Mouse (Mus musculus) intestine, embryonic 14.5 days (tissue): ENCODE data around the gene Cyba. TPM values are rescaled to one million over a fixed set of nuclear protein-coding genes. Genes with fewer than 3 reads are reported as not detected.

ENCODE experiments used
- ATAC-seq: fragments of 200-750 bp; cut with Nextera tagmentation; replicated peaks from 2 replicates; pipeline ENCODE4 v1.8.0; 2017; ENCODE audit warnings: low read depth, moderate number of reproducible peaks, moderate TSS enrichment, moderate library complexity; ENCODE audit not compliant: low FRiP score, low TSS enrichment
- DNase-seq: peaks from one replicate; pipeline ENCODE4 v3.0.0-alpha.2; 2018; ENCODE audit warnings: low spot score
- H3K27ac ChIP-seq: fragments of 300-500 bp; sonication (generic); 2 replicates; pipeline ENCODE4 v1.5.1; 2014; ENCODE audit warnings: low read depth, mild to moderate bottlenecking, control low read depth
- H3K27me3 ChIP-seq: fragments of 300-500 bp; sonication (generic); replicated peaks from 2 replicates; pipeline ENCODE4 v1.6.1; 2014; ENCODE audit warnings: low read length, control low read depth; ENCODE audit not compliant: control insufficient read depth, insufficient read depth
- H3K36me3 ChIP-seq: fragments of 300-500 bp; sonication (generic); 2 replicates; pipeline ENCODE4 v1.6.1; 2014; ENCODE audit warnings: low read length, control low read depth; ENCODE audit not compliant: control insufficient read depth, insufficient read depth
- H3K4me1 ChIP-seq: fragments of 300-500 bp; sonication (generic); replicated peaks from 2 replicates; pipeline ENCODE4 v1.6.1; 2014; ENCODE audit warnings: low read length, control low read depth, mixed read lengths; ENCODE audit not compliant: control insufficient read depth, insufficient read depth
- H3K4me2 ChIP-seq: fragments of 300-500 bp; sonication (generic); 2 replicates; pipeline ENCODE4 v1.6.1; 2014; ENCODE audit warnings: low read length
- H3K4me3 ChIP-seq: fragments of 300-500 bp; sonication (generic); 2 replicates; pipeline ENCODE4 v1.5.1; 2014; ENCODE audit warnings: low read depth, low read length, control low read depth, mixed read lengths
- H3K9ac ChIP-seq: fragments of 300-500 bp; sonication (generic); 2 replicates; pipeline ENCODE4 v1.6.1; 2014; ENCODE audit warnings: mild to moderate bottlenecking, low read length
- H3K9me3 ChIP-seq: fragments of 300-500 bp; sonication (generic); 2 replicates; pipeline ENCODE4 v1.6.1; 2016; ENCODE audit warnings: low read length, control low read depth; ENCODE audit not compliant: control insufficient read depth
- WGBS: fragments of 180-500 bp; shearing (Covaris S2); extraction: QIAGEN DNeasy Blood & Tissue Kit; methylation state at CpG from one replicate; pipeline ENCODE4 v1.1.7; 2014; 5-methylcytosine and 5-hydroxymethylcytosine counted together
- polyA plus RNA-seq: library from polyadenylated mRNA; unstranded; fragments of >200 nt; fragmentation: Nextera tagmentation; extraction: Ambion mirVana; gene quantifications from 2 replicates; pipeline ENCODE4 v1.2.1, GENCODE M21; 2014

Gene Cyba
- polyA plus RNA-seq, 1 experiment from 2014 or later: 307 TPM

DNA sequence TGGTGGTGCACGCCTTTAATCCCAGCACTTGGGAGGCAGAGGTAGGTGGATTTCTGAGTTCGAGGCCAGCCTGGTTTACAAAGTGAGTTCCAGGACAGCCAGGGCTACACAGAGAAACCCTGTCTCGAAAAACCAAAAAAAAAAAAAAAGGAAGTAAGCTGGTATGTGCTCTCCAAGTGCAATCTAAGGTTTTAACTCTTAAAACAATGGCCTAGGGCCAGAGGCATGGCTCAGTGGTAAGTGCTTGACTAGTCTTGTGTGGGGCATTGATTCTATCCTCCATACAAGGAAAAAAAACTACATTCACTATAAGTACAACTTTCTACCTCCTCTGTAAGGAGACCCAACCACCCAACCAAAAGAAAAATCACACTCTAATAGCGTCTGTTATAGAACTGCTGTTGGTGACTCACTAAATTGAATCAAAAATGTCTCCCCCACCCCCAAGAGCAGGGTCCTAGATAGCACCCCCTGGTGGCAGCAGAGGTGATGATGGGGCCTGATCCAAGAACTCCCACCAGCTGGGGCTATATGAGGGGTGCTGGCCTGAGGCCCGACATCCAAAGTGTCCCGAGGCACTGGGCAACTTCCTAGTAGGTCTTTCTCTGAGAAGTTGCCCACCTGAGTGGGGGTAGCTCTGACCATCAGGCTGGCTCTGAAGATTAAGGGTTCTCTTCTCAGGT, 26.6 kb upstream of the Cyba start:
- Histone ChIP-seq H3K27me3 (peaks cover 55% of the 10 kb centered on the region), H3K9me3 (no peaks in the 10 kb centered on the region)

DNA sequence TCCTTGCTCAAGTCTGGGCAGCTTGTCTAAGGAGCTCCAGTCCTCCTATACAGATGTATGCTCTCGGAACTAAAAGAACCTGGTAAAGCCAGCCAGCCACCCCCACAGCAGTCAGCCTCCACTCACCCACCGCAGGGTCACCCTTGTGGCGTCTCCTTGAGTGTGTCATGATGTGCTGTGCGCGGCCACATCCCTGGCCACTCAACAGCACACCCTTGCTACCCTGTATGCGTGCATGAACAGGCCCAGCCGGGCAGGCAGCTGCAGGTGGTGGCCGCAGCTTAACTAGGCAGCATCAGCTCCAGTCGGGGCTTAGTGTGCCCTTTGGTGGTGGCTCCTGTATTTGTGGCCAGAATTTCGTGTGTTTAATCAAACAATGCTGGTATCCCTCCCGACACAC, 24.4 kb upstream of the Cyba start:
- no peak overlapping the region for H3K9ac ChIP-seq
- H3K36me3 ChIP-seq: no peaks in the 10 kb centered on the region
- no peak overlapping the region for H3K27ac ChIP-seq
- peaks cover 6% of the 10 kb centered on the region for H3K4me1 ChIP-seq
- DNase-seq (no peak), ATAC-seq (no peak)
- peaks cover 50% of the 10 kb centered on the region for H3K27me3 ChIP-seq
- no peak overlapping the region for H3K4me2 ChIP-seq
- no peak overlapping the region for H3K4me3 ChIP-seq
- WGBS: 70% methylated on average over 11 of the region's 11 CpGs
- H3K9me3 ChIP-seq: no peaks in the 10 kb centered on the region

More for the DNA sequence above, 26.6 kb upstream of the Cyba start:
- WGBS: 60% methylated on average over 6 of the region's 6 CpGs
- Histone ChIP-seq H3K4me2 (no peak overlapping the region), H3K4me3 (no peak overlapping the region), H3K27ac (no peak overlapping the region), H3K36me3 (no peaks in the 10 kb centered on the region), H3K9ac (no peak overlapping the region), H3K4me1 (peaks cover 6% of the 10 kb centered on the region)
- ATAC-seq (no peak), DNase-seq (no peak)

DNA sequence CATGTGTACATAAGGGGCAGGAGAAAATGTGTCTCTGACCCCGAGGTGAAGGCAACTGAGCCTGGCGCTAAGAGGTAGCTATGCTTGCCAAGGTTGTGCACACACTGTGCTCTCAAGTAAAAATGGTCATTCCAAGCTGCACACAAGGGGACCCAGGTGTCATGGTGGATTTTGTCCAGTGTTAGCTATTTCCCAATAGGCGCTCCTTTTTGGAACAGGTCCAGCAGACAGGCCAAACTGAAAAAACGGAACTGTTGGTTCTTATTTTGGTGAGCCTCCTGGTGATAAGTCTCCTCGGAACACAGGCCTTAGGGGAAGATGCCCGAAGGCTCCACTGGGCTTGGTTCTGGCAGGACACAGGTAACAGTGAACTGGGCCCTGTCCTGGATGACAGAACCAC, 21.7 kb upstream of the Cyba start:
- 89% methylated on average over 6 of the region's 6 CpGs for WGBS
- H3K4me2 ChIP-seq: no peak overlapping the region

DNA sequence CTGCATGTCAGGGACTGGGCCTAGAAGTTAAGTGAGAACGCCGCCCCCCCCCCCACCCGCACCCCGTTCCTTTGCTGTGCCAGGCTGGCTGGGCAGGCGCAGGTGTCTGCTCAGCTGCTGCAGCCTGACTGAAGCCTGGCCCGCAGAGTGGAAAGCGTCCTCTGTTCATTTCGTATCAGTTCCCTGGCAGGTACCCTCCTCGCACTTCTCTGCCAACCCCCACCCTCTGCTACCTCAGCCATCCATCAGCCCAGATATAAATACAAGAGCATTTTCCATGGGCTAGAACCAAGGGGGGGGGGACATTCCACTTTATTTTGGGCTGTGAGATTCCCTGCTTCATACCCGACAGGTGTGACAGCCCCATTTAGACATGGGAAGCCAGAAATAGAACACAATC, 19.4 kb upstream of the Cyba start:
- 84% methylated on average over 10 of the region's 10 CpGs for WGBS
- Histone ChIP-seq H3K9ac (no peak overlapping the region), H3K4me3 (no peak overlapping the region), H3K4me2 (no peak overlapping the region), H3K9me3 (no peaks in the 10 kb centered on the region), H3K27me3 (peaks cover 6% of the 10 kb centered on the region; the same call in 1 of the 2 replicates), H3K36me3 (no peaks in the 10 kb centered on the region), H3K4me1 (peaks cover 9% of the 10 kb centered on the region; the same call in 1 of the 2 replicates), H3K27ac (no peak overlapping the region)
- DNase-seq: no peak
- ATAC-seq: no peak

More for the DNA sequence above, 21.7 kb upstream of the Cyba start:
- H3K9ac ChIP-seq: no peak overlapping the region
- peaks cover 9% of the 10 kb centered on the region; the same call in 1 of the 2 replicates for H3K4me1 ChIP-seq
- no peak for DNase-seq
- no peaks in the 10 kb centered on the region for H3K36me3 ChIP-seq
- H3K27me3 ChIP-seq: peaks cover 24% of the 10 kb centered on the region
- ATAC-seq: no peak
- no peak overlapping the region for H3K27ac ChIP-seq
- no peak overlapping the region for H3K4me3 ChIP-seq
- no peaks in the 10 kb centered on the region for H3K9me3 ChIP-seq

DNA sequence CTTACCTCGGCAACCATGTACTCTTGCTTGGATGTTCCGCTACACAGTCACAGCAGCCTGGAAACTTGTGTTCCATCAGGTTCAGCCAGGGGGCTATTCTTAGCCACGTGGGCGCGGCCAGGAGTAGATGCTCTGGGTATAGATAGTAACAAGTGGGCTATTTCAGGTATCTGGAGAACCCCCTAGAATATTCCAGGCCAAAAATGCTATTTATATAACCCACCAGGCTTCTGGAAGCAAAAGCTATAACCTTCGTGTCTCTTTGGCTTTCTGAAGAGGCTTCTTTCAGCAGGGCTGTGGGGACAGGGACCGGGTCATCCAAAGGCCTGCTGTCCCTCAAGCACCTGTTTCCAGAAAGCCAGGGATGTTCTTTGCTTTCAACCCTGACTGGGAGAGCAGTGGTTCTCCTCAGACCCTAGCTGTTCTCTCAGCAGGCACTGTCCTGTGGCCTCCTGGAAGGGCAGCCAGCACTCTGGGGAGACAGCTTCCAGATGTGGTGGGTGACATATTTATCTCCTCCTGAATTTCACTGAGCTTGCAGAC, 18.5 kb upstream of the Cyba start:
- Histone ChIP-seq H3K27me3 (no peaks in the 10 kb centered on the region), H3K4me2 (peak overlapping the region; percentile 15; the same call in 1 of the 2 replicates), H3K4me1 (peaks cover 9% of the 10 kb centered on the region; the same call in 1 of the 2 replicates), H3K9me3 (no peaks in the 10 kb centered on the region), H3K27ac (peak overlapping the region; percentile 9; the same call in 1 of the 2 replicates), H3K9ac (no peak overlapping the region), H3K36me3 (no peaks in the 10 kb centered on the region), H3K4me3 (no peak overlapping the region)
- DNase-seq (no peak), ATAC-seq (no peak)
- 57% methylated on average over 7 of the region's 7 CpGs for WGBS

DNA sequence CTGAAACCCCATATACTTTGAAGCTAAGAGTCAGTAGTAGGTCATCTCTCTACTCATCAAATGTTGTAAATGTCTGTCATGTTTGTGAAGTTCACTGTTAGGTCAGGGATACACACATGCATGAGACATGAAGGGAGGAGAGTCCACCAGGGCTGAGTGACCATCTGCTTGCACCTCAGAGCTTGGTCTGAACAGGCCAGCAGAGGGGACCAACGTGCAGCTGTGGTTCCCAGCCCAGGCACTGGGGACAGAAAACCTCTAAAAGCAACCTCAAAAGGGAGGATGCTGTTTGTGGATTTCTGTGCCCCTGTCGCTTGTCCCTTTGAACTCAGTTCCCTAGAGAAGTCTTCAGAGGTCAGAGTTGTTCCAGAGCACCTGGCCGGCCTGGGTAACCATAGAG, 12.5 kb upstream of the Cyba start:
- no peaks in the 10 kb centered on the region for H3K9me3 ChIP-seq
- H3K27ac ChIP-seq: peak overlapping the region; percentile 96; the same call in 1 of the 2 replicates
- no peak overlapping the region for H3K9ac ChIP-seq
- peak overlapping the region; percentile 82 for H3K4me2 ChIP-seq
- ATAC-seq (no peak), DNase-seq (no peak)
- no peak overlapping the region for H3K4me3 ChIP-seq
- 63% methylated on average over 3 of the region's 3 CpGs for WGBS
- no peaks in the 10 kb centered on the region for H3K36me3 ChIP-seq
- H3K27me3 ChIP-seq: no peaks in the 10 kb centered on the region
- peaks cover 19% of the 10 kb centered on the region for H3K4me1 ChIP-seq

DNA sequence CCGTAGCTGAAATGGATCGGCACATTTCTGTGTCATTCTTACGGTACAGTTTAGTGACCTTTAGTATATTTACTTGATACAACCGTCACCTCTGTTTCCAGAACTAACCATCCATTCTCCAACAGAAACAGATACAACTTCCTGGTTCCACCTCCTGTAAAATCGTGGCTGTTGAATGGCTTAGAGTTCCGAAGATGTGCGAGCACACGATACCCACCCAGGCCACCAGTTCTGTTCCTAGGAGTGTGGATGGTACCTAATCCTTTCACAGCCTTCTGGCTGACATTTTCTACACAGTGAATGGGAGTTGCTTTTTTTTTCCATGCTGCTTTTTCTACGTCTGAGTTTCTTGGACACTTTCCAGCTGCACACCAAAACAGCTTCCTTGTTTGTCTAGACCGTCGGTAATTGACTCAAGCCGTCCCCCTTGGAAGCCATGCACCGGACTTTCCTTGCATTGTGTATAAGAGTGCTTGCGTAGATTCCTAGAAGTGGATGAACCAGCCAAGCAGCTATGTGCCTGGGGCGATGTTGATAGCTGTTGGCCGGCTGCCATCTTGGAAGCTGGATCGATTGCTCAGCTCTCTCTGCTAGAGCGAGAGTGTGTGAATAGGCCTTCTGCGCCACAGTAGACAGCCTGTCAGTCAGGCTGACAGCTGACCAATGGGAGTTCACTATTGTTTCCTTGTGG, 11.5 kb upstream of the Cyba start:
- Histone ChIP-seq H3K9ac (peak overlapping the region; percentile 74), H3K4me2 (peak overlapping the region; percentile 82), H3K4me1 (peaks cover 19% of the 10 kb centered on the region), H3K27ac (peak overlapping the region; percentile 96), H3K36me3 (peaks cover 8% of the 10 kb centered on the region; the same call in 1 of the 2 replicates), H3K27me3 (no peaks in the 10 kb centered on the region), H3K4me3 (peak overlapping the region; percentile 81), H3K9me3 (no peaks in the 10 kb centered on the region)
- WGBS: 4% methylated on average over 19 of the region's 19 CpGs
- peak; percentile 83 for DNase-seq
- peak; percentile 30; the same call in 1 of the 2 replicates for ATAC-seq

DNA sequence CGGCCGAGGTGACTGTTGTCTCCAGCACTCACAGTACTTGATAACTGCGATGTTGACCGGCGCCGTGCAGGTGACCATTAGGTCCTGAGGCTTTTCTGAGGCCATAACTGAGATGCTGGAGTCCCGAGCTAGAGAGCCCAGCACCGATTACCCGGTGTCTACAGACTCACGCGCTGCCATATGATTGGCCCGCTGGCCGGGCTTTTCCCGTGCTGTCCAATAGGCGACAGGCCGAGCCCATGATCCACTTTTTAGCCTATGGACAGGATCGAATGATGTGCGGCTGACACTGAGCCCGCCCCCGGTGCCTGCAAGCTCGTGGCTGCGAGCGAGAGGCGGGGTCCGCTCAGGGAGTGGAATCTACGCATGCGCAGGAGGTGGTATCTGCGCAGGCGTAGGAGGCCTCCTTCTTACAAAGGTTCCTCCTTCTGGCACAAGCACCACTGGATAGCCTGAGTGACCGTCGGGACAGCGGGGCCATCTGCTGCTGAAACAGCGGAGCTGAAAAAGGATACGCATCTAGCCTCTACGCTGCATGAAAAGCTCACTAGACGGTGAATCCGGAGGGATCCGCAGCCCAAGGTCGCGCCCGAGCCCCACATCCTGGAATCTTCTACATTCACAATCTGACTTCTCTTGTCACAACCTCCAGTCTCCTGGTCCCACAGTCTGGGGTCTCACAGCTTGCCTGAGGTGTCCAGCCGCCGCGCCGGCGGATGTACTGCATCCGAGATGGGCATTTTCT, 10.7 kb upstream of the Cyba start, which contains the start of gene Mvd:
Gene Mvd, minus strand, starts transcription at position 161 of the 745 bp plus-strand sequence.
- peaks cover 11% of the 10 kb centered on the region; the same call in 1 of the 2 replicates for H3K36me3 ChIP-seq
- H3K4me2 ChIP-seq: peak within 1 kb of the TSS; percentile 82
- 1% methylated on average over 47 of the region's 47 CpGs for WGBS
- H3K4me1 ChIP-seq: peaks cover 21% of the 10 kb centered on the region
- H3K4me3 ChIP-seq: peak within 1 kb of the TSS; percentile 81
- no peaks in the 10 kb centered on the region for H3K27me3 ChIP-seq
- peak within 1 kb of the TSS; percentile 96 for H3K27ac ChIP-seq
- ATAC-seq (peak; percentile 97), DNase-seq (peak; percentile 96)
- no peaks in the 10 kb centered on the region for H3K9me3 ChIP-seq
- peak within 1 kb of the TSS; percentile 74 for H3K9ac ChIP-seq
